Mouse (Mus musculus) testis, postnatal 10 days (tissue): ENCODE results near the gene Rsg1.

Source experiments
- DNase-seq: peaks from one replicate; pipeline ENCODE4 v3.0.0; 2021; ENCODE audit warnings: low spot score

The Rsg1 gene

DNA sequence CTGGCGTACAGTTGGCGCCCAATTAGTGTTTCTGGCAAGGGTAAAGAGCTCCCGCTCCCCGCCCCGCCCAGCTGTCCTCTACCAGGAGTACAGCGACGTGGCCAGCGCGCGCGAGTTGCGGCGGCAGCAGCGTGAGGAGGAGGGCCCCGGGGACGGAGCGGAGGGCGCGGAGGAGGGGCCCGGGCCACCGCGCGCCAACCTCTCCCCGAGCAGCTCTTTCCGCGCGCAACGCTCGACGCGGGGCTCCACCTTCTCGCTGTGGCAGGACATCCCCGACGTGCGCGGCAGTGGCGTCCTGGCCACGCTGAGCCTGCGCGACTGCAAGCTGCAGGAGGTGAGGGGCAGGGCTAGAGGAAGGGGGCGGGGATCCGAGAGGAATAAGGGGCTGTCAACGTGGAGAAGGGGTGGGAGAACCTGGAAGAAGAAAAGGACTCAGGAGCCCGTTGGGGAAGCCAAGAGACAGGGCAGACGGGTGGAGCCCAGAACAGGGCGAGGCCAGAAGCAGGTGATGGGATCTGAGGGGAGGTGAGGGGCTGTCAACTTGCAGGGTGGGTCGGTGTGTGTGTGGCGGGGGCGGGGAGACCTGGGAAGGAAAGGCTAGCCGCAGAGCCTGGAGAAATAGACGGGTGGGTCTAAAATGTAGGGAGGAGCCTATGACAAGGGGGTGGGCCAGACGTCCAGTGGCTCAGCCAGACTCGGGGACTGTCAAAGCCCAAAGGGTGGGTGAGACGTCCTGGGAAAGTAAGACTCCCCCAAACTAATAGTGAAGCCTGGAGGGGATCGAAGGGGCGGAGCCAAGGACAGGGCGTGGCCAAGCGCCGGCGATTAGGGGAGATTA, 34.2 kb downstream of the Rsg1 start:
- no peak for DNase-seq

DNA sequence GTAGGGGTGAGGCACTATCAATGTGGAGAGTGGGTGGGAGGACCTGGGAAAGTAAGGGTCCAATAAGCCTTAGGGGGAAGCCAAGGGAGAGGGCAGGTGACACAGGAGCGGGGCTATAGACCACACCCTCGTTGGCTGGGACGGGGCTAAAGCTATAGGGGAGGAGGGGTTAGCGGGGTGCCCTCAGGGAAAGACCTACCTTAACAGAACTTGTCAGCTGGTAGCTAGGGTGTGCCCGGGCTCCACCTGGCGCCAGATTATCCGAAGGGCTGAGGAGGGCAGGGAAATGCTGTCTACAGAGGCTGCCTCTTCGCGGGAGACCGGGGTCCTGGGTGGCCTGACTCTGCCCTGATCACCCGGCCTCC, 34.8 kb downstream of the Rsg1 start:
- no peak for DNase-seq

DNA sequence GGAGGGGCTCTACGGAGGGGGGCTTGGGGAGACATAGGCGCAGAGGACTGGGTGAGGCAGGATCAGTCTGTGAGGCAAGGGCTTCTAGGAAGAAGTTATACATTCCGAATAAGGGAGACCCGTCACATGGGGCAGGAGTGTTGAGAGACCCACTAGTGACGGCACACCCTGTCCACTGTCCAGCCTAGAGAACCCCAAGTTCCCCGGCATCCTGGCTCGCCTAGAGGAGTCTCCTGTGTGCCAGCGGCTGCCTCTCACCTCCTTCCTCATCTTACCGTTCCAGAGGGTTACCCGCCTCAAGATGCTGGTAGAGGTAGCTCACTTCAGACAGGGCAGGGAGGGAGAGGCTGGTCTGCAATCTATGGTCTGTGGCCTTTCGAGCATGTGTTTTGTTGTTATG, 35.6 kb downstream of the Rsg1 start:
- DNase-seq: no peak

DNA sequence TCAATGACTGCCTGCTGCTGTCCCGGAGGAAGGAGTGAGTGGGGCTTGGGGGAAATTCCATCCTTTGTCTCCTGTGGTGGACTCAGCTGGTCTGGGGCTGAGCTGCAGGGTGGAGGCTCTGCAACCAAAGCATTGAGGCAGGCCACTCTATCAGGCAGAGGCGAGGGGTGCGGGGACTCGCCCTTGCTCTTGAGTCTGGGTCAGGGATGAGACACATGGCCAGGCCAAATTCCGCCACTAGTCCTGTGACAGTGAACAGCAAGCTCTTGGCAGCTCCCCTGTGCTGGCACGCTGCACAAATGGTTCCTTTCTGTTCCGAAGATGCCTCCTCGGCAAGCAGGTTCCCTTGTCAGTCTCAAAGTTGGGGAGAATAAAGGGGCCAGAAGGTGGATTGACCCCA, 37.3 kb downstream of the Rsg1 start:
- no peak for DNase-seq

DNA sequence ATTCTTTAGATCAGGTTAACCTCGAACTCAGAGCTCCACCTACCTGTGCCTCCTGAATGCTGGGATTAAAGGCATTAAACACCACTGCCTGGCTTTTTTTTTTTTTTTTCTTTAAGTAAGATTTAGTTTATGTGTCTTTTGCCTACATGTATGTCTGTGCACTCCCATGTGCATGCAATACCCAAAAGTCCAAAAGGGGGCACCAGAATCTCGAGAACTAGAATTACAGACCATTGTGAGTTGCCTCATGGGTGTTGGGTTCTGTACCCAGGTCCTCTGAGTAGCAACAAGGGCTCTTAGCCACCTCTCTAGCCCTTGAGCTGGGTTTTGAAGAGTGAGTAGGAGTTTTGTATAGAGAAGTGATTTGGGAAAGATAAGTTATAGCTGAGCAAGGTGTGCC, 38.9 kb downstream of the Rsg1 start:
- DNase-seq: no peak

DNA sequence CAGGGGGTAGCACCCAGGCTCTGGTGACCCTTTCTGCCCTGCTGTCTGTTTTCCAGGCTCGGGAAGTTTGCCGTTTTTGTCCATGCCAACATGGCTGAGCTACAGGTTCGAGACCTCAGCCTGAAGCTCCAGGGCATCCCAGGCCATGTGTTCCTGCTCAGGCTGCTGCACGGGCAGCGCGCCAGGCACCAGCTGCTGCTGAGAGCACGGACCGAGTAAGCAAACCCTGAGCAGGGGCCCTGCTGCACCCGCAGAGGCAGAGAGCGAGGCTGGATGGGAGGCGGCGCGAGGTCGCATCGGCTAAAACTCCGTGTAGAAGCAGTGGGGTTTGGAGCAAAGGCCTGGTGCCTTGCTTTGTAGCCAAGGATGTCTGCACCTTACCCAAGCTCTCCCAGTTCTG, 40.5 kb downstream of the Rsg1 start:
- DNase-seq: peak; percentile 86

DNA sequence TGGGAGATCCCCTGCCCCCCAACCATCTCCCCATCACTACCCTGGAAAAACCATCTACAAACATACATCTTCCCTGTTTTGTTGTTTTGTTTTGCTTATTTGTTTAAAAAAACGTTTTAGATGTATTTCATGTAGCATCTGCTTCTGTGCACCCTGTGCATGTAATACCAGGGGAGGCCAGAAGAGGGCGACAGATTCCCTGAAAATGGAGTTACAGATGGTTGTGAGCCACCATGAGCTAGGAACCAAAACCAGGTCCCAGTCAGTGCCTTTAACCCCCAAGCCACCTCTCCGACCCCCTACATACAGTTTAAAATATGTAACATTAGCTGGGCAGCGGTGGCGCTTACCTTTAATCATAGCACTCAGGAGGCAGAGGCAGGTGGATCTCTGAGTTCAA, 43.7 kb downstream of the Rsg1 start:
- DNase-seq: no peak

DNA sequence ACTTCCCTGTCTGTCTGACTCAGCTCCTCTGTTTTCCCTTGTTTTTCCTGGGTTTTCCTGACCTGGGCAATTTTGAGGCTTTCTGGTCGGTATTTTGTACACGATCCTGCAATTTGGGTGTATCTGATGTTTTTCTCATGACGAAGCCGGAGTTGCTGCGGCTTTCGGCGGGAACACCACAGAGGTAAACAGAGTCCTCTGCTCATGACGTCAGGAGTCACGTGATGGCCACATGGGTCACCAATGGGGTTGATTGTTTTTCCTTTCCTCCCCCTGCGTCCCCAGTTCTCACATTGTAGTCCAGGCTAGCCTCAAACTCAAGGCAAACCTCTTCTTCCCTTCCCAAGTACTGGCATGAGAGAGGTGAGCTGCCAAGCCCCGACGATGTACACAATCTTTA, 45.7 kb downstream of the Rsg1 start:
- DNase-seq: no peak

DNA sequence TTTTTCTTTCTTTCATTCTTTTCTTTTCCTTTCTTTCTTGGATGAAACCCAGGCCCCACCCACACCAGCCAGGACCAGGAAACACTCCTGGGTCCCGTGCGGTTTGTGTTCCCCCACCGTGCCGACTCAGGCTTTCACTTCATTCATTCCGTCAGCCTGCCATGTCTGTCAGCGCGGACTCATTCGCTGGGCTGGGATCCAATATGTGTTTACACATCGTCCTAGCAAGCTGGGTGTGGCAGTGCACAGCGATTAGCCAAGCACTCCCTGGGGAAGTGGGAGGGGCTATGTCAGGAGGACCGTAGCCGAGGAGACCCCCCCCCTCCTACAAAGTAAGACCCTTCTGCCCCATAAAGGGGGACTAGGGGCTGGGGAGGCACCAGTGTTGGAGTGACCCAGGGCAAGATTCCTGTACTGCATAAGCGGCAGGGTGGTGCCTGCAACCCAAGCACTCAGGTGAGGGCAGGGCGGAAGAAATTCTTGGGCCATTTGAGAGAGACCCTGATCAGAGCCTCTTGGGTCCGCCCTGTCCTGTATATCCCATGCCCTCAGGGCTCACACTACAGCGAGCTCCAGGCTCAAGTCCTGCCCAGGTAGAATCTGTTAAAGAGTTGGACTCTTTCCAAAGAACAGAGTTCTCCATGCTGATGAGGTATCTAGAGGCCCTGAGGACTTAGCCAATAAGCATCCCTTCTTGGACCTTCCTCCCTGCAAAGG, 46.4 kb downstream of the Rsg1 start:
- DNase-seq: no peak

DNA sequence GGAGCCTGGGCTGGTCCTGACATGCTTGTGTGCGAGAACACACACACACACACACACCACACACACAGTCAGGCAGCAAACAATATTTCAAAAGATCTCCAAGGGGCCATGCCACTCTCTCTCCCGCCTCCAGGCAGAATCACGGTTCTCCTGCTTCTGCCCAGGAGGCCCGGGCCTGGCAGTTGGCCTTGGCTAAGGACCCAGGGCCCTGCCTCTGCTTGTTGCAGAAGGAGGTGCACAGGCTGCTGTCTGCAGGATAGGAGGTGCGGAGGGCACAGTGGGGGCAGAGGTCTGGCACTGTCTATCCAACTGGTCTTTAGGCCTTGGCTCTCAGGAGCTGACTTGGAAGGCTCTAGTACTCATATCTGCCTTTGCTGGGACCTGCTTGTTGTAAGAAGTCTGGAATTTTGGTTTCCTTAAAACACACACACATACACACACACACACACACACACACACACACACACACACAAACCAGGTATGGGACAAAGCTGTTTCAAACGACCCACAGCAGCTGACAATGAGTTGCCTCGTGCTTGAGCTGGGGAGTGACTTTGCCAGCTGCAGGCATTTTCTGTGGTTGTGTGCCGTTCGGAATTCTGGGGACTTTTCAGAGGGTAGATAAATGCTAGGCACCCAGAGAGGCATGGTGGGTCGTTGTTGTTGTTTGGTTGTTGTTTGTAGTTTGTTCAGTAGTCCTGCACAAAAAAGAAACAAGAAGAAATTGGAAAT, 49.3 kb downstream of the Rsg1 start:
- no peak for DNase-seq

DNA sequence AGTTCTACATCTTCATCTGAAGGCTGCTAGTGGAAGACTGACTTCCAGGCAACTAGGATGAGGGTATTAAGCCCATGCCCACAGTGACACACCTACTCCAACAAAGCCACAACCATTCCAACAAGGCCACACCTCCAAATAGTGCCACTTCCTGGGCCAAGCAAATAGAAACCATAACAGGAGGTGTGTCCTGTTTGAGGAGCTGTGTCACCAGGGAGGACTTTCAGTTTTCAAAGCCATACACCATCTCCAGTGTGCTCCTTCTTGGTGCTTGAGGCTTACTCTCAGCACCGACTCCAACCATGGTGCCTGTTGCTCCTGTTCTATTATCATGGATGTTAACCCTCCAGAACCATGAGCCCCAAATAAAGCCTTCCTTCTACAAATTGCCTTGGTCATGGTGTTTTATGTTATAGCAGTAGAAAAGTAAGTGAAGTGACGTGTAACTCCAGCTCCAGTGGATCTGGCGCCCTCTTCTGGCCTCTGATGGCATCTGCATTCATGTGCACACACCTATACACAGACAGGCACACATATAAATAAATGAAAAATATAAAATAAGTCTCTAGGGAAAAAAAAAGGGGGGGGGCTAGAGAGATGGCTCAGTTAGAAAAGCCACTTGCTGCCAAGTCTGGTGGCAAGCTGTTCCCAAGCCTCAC, 52.4 kb downstream of the Rsg1 start:
- no peak for DNase-seq

DNA sequence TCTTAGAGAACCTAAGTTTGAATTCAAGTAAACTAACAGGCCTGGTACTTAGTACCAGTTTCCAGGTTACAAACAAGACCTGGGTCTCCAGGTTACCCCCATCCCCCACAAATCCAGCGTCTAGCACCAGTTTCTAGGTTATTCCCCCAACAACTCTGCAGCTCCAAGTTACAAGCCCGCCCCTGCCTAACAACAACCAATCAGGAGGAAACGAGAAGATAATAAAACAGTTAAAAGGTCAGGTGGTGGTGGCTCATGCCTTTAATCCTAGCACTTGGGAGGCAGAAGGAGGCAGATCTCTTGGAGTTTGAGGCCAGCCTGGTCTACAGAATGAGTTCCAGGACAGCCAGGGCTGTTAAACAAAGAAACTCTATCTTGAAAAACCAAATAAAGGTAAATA, 53.5 kb downstream of the Rsg1 start:
- DNase-seq: no peak

DNA sequence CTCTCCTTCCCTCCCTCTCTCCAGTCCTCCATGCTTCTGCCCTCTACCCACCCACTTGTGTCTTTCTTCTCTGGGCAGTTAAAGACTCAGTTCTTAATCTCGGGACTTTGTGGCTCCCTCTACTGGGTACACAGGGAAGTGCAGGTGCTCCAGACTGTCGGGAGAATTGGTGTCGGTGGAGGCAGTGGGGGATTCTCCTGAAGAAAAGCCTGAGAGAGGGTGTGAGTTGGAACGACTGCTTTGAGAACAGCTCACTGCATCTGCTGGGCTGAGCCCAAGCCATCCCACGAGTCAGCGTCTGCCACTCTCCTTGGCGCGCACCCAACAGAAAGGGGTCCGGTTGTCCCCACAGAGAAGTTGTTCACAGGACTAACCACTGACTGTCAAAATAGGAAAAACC, 54.1 kb downstream of the Rsg1 start:
- DNase-seq: peak; percentile 78

DNA sequence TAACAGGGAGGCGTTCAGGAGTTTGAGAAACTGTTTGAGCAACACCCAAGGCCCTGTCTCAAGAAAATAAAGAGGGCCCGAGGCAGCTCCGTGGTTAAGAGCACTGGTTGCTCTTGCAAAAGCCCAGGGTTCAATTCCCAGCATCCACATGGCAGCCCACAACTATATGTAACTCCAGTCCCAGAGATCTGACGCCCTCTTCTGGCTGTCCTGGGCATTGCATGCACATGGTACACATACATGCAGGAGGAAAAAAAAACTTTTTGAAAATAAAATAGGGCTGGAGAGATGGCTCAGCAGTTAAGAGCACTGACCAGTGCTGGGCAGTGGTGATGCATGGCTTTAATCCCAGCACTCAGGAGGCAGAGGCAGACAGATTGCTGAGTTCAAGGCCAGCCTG, 54.6 kb downstream of the Rsg1 start:
- DNase-seq: no peak

DNA sequence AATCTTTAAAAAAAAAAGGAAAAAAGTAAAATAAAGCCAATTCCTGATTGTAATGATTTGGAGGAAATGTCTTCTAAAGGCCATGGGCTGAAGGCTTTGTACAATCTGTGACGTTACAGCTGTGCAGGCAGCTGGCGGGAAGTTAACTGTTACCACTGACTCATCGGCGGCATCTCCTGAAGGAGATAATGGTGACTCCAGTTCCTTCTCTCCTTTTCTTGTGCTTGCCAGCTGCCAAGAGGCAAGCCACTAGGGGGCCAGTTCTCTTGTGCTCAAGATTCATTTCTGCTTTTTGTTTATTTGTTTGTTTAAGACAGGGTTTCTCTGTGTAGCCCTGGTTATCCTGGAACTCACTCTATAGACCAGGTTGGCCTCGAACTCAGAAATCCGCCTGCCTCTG, 55.3 kb downstream of the Rsg1 start:
- no peak for DNase-seq

DNA sequence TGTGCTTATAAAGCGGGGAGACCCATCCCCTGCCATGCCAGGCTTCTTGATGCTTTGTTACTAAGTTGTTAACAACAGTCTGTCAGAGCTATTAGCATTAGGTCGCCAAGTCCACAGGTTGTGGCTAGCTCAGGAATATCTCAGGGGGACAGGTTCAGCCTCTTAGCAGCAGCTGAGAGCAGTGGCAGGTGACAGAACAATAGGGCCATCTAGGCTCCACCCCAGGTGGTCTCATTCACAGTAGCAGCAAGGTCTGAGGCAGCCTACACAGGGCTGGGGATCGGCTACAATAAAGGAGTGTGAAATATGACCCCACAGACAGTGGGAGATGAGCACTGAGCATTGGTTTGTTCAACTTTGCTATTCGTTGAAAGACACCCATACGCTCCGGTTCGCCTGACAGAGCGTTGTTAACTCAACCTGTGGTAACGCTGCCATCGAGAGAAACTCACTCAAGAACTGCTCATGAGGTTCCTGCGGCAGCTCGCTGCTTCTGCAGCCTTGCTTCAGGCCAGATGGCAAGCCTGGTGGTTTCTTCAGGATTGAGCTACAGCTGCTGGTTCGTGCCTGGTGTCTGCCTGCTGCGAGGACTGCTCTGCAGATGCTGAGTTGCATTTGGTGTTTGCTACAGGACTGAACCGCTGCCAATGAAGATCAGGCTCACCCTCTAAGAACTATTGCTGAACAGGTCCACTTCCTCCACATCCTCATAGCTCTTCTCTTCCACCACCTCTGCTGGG, 56.6 kb downstream of the Rsg1 start:
- DNase-seq: no peak

DNA sequence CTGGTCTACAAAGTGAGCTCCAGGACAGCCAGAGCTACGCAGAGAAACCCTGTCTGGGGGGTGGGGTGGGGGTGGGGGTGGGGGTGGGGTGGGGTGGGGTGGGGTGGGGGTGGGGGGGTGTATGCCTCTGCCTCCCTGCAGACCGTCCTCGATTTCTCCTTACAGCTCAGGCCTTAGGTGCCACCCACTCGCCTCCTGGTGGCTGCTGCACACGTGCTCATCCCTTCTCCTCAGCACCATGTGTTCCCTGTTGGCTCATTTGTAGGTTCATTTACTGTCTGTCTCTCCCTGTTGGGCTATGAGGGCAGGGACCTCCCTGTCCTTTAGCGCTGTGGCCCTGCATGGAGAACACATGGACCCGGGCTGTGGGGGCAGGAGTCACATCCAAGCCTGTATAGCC, 57.5 kb downstream of the Rsg1 start:
- peak; percentile 41 for DNase-seq

DNA sequence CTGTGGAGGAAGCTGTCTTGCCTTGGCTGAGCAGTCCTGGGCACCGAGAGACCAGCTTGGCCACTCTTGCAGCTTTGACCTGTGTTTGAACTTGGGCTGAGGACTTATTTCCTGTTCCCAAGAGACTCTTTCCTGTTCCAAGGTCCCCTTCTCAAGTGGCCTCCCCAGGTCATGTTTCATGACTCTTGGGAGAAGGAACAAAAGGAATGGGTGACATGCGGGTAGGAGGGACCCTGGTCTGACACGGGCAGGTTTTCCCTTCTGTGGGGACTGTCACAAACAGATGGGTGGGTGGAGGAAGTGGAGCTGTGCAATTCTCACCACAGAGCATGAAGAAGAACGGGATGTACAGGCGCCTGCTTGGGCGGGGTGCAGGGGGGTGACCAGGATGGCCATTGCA, 58.0 kb downstream of the Rsg1 start:
- DNase-seq: no peak

DNA sequence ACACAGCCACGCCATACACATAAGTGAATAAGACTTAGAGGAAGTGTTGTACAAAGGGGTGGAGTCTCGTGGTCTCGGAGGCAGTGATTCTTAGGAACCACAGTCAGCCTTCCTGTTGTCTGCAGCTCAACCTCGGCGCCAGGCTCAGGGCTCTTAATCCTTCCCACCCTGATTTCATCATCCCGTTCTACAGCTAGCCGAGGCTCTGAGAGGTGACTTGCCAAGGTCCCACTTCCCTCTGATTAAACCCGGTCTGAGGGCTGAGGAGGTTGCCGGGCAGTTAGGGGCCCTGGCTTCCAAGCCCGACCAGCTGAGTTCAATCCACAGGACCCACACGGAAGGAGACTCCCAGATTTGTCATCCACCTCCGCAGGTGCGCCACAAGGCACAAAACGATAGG, 59.1 kb downstream of the Rsg1 start:
- no peak for DNase-seq

DNA sequence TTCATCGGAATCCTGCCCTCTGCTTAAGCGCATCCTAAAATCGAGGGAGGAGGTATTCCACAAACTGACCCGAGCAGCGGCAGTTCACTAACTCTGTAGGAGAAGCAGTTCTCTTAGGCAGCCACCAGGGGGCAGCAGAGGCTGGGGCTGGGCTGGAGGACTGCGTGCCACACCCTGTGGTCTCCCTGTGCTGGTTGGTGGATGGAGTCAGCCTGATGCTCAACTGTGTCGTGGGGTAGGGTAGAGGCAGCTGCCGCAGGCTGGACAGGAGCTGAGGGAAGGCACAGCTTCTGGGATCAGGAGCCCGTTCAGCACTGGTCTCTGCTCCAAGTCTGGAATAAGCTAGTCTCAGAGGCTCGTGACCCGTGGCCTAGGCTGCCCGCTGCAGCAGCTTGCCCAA, 59.5 kb downstream of the Rsg1 start:
- DNase-seq: peak; percentile 94

DNA sequence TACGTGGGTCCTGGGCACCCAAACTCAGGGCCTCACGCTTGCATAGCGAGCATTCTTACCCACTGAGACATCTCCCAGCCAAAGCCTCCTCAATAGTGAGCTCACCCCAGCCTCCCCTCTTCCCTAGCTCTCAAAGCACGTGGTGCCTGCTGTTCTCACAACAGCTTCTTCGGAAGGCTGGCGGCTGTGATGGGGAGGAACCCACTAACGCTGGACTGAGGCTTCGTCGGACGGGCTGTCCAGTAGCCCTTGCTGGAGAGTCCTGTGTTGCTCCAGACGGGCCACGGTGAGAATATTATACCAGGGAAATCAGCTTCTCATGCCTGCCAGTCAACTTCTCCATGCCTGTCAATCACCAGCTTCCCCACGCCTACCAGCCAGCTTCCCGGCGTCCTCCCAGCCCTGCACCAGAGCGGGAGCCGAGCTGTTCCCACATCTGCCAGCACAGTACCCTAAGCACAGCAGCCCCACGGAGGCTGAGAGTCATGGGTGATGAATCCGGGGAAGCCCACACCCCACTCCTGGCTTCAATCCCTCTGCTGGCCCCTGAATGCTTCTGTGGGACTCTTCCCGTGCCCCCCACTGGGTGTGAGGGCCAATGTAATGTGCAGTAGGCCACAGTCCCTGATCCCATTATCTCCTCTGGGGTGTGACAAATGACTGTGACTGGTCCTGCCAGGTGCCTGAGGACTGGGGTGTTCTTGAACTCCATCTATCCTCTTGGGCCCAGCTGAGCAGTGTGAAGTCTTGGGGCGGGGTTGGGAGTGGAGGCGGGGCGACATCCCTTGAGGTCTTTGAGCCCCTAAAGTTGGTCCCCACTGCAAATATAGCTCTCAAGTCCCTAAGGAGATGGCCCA, 61.0 kb downstream of the Rsg1 start:
- DNase-seq: no peak
